Mouse (Mus musculus) stomach, postnatal 0 days (tissue): ENCODE data around the gene Dbil5. TPM values are rescaled to one million over a fixed set of nuclear protein-coding genes. Genes with fewer than 3 reads are reported as not detected.

Experiments used
- ATAC-seq: fragments of 200-750 bp; cut with Nextera tagmentation; 2 replicates; pipeline ENCODE4 v1.8.0; 2017; ENCODE audit not compliant: low FRiP score, low TSS enrichment
- DNase-seq: peaks from one replicate; pipeline ENCODE4 v3.0.0-alpha.2; 2016; ENCODE audit warnings: low spot score
- H3K27ac ChIP-seq: fragments of 300-500 bp; sonication (generic); replicated peaks from 2 replicates; pipeline ENCODE4 v1.5.1; 2014; ENCODE audit warnings: mild to moderate bottlenecking, control low read depth
- H3K27me3 ChIP-seq: fragments of 300-500 bp; sonication (generic); 2 replicates; pipeline ENCODE4 v1.6.1; 2014; ENCODE audit warnings: low read length; ENCODE audit not compliant: control insufficient read depth, insufficient read depth
- H3K36me3 ChIP-seq: fragments of 300-500 bp; sonication (generic); 2 replicates; pipeline ENCODE4 v1.6.1; 2014; ENCODE audit warnings: low read length, mixed read lengths; ENCODE audit not compliant: control insufficient read depth, insufficient read depth
- H3K4me1 ChIP-seq: fragments of 300-500 bp; sonication (generic); replicated peaks from 2 replicates; pipeline ENCODE4 v1.6.1; 2014; ENCODE audit warnings: antibody characterized with exemption; ENCODE audit not compliant: control insufficient read depth, insufficient read depth
- H3K4me2 ChIP-seq: fragments of 300-500 bp; sonication (generic); replicated peaks from 2 replicates; pipeline ENCODE4 v1.6.1; 2014; ENCODE audit warnings: low read depth, mild to moderate bottlenecking, control low read depth, moderate library complexity
- H3K4me3 ChIP-seq: fragments of 300-500 bp; sonication (generic); 2 replicates; pipeline ENCODE4 v1.5.1; 2014; ENCODE audit warnings: low read depth, low read length, control low read depth
- H3K9ac ChIP-seq: fragments of 300-500 bp; sonication (generic); 2 replicates; pipeline ENCODE4 v1.6.1; 2014; ENCODE audit warnings: mild to moderate bottlenecking, low read length, control low read depth, mixed read lengths
- H3K9me3 ChIP-seq: fragments of 300-500 bp; sonication (generic); 2 replicates; pipeline ENCODE4 v1.6.1; 2016; ENCODE audit warnings: low read length; ENCODE audit not compliant: control insufficient read depth
- CTCF ChIP-seq: IDR thresholded peaks from 2 replicates; pipeline ENCODE4 v1.5.1; 2016; ENCODE audit warnings: antibody characterized with exemption, low read depth, mild to moderate bottlenecking, moderate library complexity
- EP300 ChIP-seq: optimal IDR thresholded peaks from 2 replicates; pipeline ENCODE3; 2016; ENCODE audit warnings: antibody characterized with exemption
- WGBS: fragments of 180-500 bp; shearing (Covaris S2); extraction: QIAGEN DNeasy Blood & Tissue Kit; methylation state at CpG from one replicate; pipeline ENCODE4 v1.1.7; 2014; 5-methylcytosine and 5-hydroxymethylcytosine counted together
- polyA plus RNA-seq: library from polyadenylated mRNA; unstranded; fragments of >200 nt; fragmentation: Nextera tagmentation; extraction: Ambion mirVana; gene quantifications from 2 replicates; pipeline ENCODE4 v1.2.1, GENCODE M21; 2015

The Dbil5 gene
- polyA plus RNA-seq, 1 experiment from 2014 or later: 4.0 TPM

GRCm38 (mm10) chr11:76258511-76258910, 41.1 kb downstream of the Dbil5 start:
- Histone ChIP-seq H3K27ac (no peak overlapping the region), H3K4me3 (no peak overlapping the region), H3K9me3 (no peaks in the 10 kb centered on the region), H3K4me2 (no peak overlapping the region), H3K9ac (no peak overlapping the region), H3K4me1 (no peaks in the 10 kb centered on the region), H3K36me3 (peaks cover 10% of the 10 kb centered on the region), H3K27me3 (no peaks in the 10 kb centered on the region)
- no peak for DNase-seq
- no peak for ATAC-seq
- 62% methylated on average over 6 of the region's 6 CpGs for WGBS
- TF ChIP-seq EP300: no peak
- TF ChIP-seq CTCF: no peak

- no peaks in the 10 kb centered on the region for H3K4me1 ChIP-seq
- H3K4me2 ChIP-seq: no peak overlapping the region
- H3K36me3 ChIP-seq: peaks cover 10% of the 10 kb centered on the region
- TF ChIP-seq EP300: no peak
- TF ChIP-seq CTCF: no peak
- no peaks in the 10 kb centered on the region for H3K27me3 ChIP-seq
- no peaks in the 10 kb centered on the region for H3K9me3 ChIP-seq
- no peak overlapping the region for H3K27ac ChIP-seq
- H3K4me3 ChIP-seq: no peak overlapping the region
- ATAC-seq (no peak), DNase-seq (no peak)
- WGBS: 65% methylated on average over 10 of the region's 10 CpGs
- no peak overlapping the region for H3K9ac ChIP-seq
Observed at GRCm38 (mm10) chr11:76260208-76261050, 43.0 kb downstream of the Dbil5 start.

- H3K4me2 ChIP-seq: no peak overlapping the region
- no peak overlapping the region for H3K27ac ChIP-seq
- H3K36me3 ChIP-seq: peaks cover 10% of the 10 kb centered on the region
- ATAC-seq (no peak), DNase-seq (no peak)
- H3K4me3 ChIP-seq: no peak overlapping the region
- 73% methylated on average over 12 of the region's 12 CpGs for WGBS
- no peak for TF ChIP-seq EP300
- no peak for TF ChIP-seq CTCF
- H3K27me3 ChIP-seq: no peaks in the 10 kb centered on the region
- H3K4me1 ChIP-seq: no peaks in the 10 kb centered on the region
- no peak overlapping the region for H3K9ac ChIP-seq
- no peaks in the 10 kb centered on the region for H3K9me3 ChIP-seq
Observed at GRCm38 (mm10) chr11:76261224-76261623, 43.8 kb downstream of the Dbil5 start.

GRCm38 (mm10) chr11:76262611-76263351, 45.4 kb downstream of the Dbil5 start:
- TF ChIP-seq CTCF (no peak), EP300 (no peak)
- Histone ChIP-seq H3K9ac (no peak overlapping the region), H3K4me3 (no peak overlapping the region), H3K36me3 (peaks cover 10% of the 10 kb centered on the region), H3K27me3 (no peaks in the 10 kb centered on the region), H3K9me3 (no peaks in the 10 kb centered on the region), H3K4me1 (no peaks in the 10 kb centered on the region), H3K4me2 (no peak overlapping the region), H3K27ac (no peak overlapping the region)
- WGBS: 33% methylated on average over 19 of the region's 19 CpGs
- DNase-seq (no peak), ATAC-seq (no peak)

- no peak for DNase-seq
Observed at GRCm38 (mm10) chr11:76267550-76267949, 50.1 kb downstream of the Dbil5 start.

GRCm38 (mm10) chr11:76268001-76268459, 50.6 kb downstream of the Dbil5 start:
- Histone ChIP-seq H3K4me2 (no peak overlapping the region), H3K36me3 (peaks cover 3% of the 10 kb centered on the region; the same call in 1 of the 2 replicates), H3K4me3 (no peak overlapping the region), H3K4me1 (no peaks in the 10 kb centered on the region), H3K9me3 (no peaks in the 10 kb centered on the region), H3K27ac (peak overlapping the region; percentile 53), H3K9ac (no peak overlapping the region), H3K27me3 (no peaks in the 10 kb centered on the region)
- ATAC-seq (peak; percentile 24; the same call in 1 of the 2 replicates), DNase-seq (no peak)
- TF ChIP-seq CTCF (no peak), EP300 (no peak)
- WGBS: 36% methylated on average over 5 of the region's 5 CpGs

More at GRCm38 (mm10) chr11:76267550-76267949, 50.1 kb downstream of the Dbil5 start:
- 65% methylated on average over 7 of the region's 7 CpGs for WGBS
- H3K9me3 ChIP-seq: no peaks in the 10 kb centered on the region
- peak overlapping the region; percentile 41; the same call in 1 of the 2 replicates for H3K27ac ChIP-seq
- no peak overlapping the region for H3K9ac ChIP-seq
- no peak overlapping the region for H3K4me2 ChIP-seq
- no peaks in the 10 kb centered on the region for H3K4me1 ChIP-seq
- no peak for TF ChIP-seq CTCF
- no peak for TF ChIP-seq EP300
- no peak overlapping the region for H3K4me3 ChIP-seq
- peaks cover 3% of the 10 kb centered on the region; the same call in 1 of the 2 replicates for H3K36me3 ChIP-seq
- ATAC-seq: no peak
- no peaks in the 10 kb centered on the region for H3K27me3 ChIP-seq

Other genes with a start within 250 kb of the Dbil5 start
- gene 1700016K19Rik, start 217.7 kb upstream of the Dbil5 start, polyA plus RNA-seq: 3.7 and 4.4 TPM in 2 replicates
- gene Rflnb, start 189.8 kb upstream of the Dbil5 start, polyA plus RNA-seq: 46.0 and 48.7 TPM in 2 replicates
- gene Vps53, start 38.0 kb upstream of the Dbil5 start, polyA plus RNA-seq: 42.9 and 43.8 TPM in 2 replicates
- gene Fam57a, start 37.9 kb upstream of the Dbil5 start, polyA plus RNA-seq: 328 and 372 TPM in 2 replicates
- 18.5 and 21.9 TPM in 2 replicates for gene Gemin4, start 56 bp downstream of the Dbil5 start, polyA plus RNA-seq
- 13.4 and 14.7 TPM in 2 replicates for gene Mrm3, start 26.1 kb downstream of the Dbil5 start, polyA plus RNA-seq
- gene Glod4, start 26.1 kb downstream of the Dbil5 start, polyA plus RNA-seq: 92.9 and 99.9 TPM in 2 replicates
- gene Nxn, start 181.5 kb downstream of the Dbil5 start, polyA plus RNA-seq: 22.4 and 24.0 TPM in 2 replicates
- gene Timm22, start 189.3 kb downstream of the Dbil5 start, polyA plus RNA-seq: 75.7 and 82.1 TPM in 2 replicates